Mouse (Mus musculus): ENCODE data around the gene Mtx1.

GRCm38 (mm10) chr3:89175544-89175943 is 51.3 kb downstream of the Mtx1 start:
- TF ChIP-seq GATA1 (IDR thresholded peaks at IDR 0.05; ENCODE audit: borderline replicate concordance, low read length) (no peak), FLI1 (IDR thresholded peaks at IDR 0.05; ENCODE audit: low read length) (no peak)
